Mouse (Mus musculus): Measurements from ENCODE around the gene Tnks1bp1. TPM values are rescaled to one million over a fixed set of nuclear protein-coding genes. Genes with fewer than 3 reads are reported as not detected.

The Tnks1bp1 gene
- polyA plus RNA-seq, 1 experiment from 2014 or later = 33.7 TPM

GRCm38 (mm10) chr2:85068626-85069025 lies 20.8 kb downstream of the Tnks1bp1 start:
- no peak overlapping the region for H3K27ac ChIP-seq (replicated peaks)
- no peaks in the 10 kb centered on the region for H3K27me3 ChIP-seq (ENCODE audit: low read depth, poor library complexity, severe bottlenecking)
- no peak for DNase-seq (ENCODE audit: low spot score)
- H3K36me3 ChIP-seq = peaks cover 66% of the 10 kb centered on the region
- no peaks in the 10 kb centered on the region for H3K4me1 ChIP-seq
- 93% methylated on average over 2 of the region's 2 CpGs for WGBS
- H3K4me3 ChIP-seq = no peak overlapping the region
- H3K9me3 ChIP-seq (replicated peaks) = no peaks in the 10 kb centered on the region

GRCm38 (mm10) chr2:85070086-85070485 lies 22.3 kb downstream of the Tnks1bp1 start:
- 76% methylated on average over 15 of the region's 15 CpGs for WGBS
- Histone ChIP-seq H3K27me3 (ENCODE audit: low read depth, poor library complexity, severe bottlenecking) (no peaks in the 10 kb centered on the region), H3K27ac (replicated peaks) (no peak overlapping the region)

GRCm38 (mm10) chr2:85071921-85072320 lies 24.1 kb downstream of the Tnks1bp1 start:
- Histone ChIP-seq H3K27me3 (ENCODE audit: low read depth, poor library complexity, severe bottlenecking) (no peaks in the 10 kb centered on the region), H3K4me1 (no peaks in the 10 kb centered on the region), H3K4me3 (no peak overlapping the region), H3K27ac (replicated peaks) (no peak overlapping the region), H3K9me3 (replicated peaks) (no peaks in the 10 kb centered on the region), H3K36me3 (peaks cover 51% of the 10 kb centered on the region)
- no peak for DNase-seq (ENCODE audit: low spot score)
- 89% methylated on average over 5 of the region's 5 CpGs for WGBS

More at GRCm38 (mm10) chr2:85070086-85070485, 22.3 kb downstream of the Tnks1bp1 start:
- H3K4me1 ChIP-seq = no peaks in the 10 kb centered on the region
- DNase-seq (ENCODE audit: low spot score) = no peak
- no peak overlapping the region for H3K4me3 ChIP-seq
- H3K36me3 ChIP-seq = peaks cover 64% of the 10 kb centered on the region
- no peaks in the 10 kb centered on the region for H3K9me3 ChIP-seq (replicated peaks)

GRCm38 (mm10) chr2:85073751-85074150 lies 25.9 kb downstream of the Tnks1bp1 start:
- Histone ChIP-seq H3K4me3 (no peak overlapping the region), H3K27me3 (ENCODE audit: low read depth, poor library complexity, severe bottlenecking) (no peaks in the 10 kb centered on the region), H3K27ac (replicated peaks) (no peak overlapping the region), H3K36me3 (peaks cover 51% of the 10 kb centered on the region), H3K9me3 (replicated peaks) (no peaks in the 10 kb centered on the region), H3K4me1 (no peaks in the 10 kb centered on the region)
- 89% methylated on average over 5 of the region's 5 CpGs for WGBS
- DNase-seq (ENCODE audit: low spot score) = no peak

GRCm38 (mm10) chr2:85088716-85089646 lies 41.2 kb downstream of the Tnks1bp1 start:
- Histone ChIP-seq H3K36me3 (no peaks in the 10 kb centered on the region), H3K4me1 (peaks cover 9% of the 10 kb centered on the region), H3K27ac (replicated peaks) (no peak overlapping the region), H3K27me3 (ENCODE audit: low read depth, poor library complexity, severe bottlenecking) (no peaks in the 10 kb centered on the region), H3K9me3 (replicated peaks) (no peaks in the 10 kb centered on the region), H3K4me3 (no peak overlapping the region)
- 63% methylated on average over 11 of the region's 11 CpGs for WGBS
- no peak for DNase-seq (ENCODE audit: low spot score)

- no peaks in the 10 kb centered on the region for H3K9me3 ChIP-seq (replicated peaks)
- 90% methylated on average over 4 of the region's 4 CpGs for WGBS
- no peak overlapping the region for H3K27ac ChIP-seq (replicated peaks)
- H3K36me3 ChIP-seq = no peaks in the 10 kb centered on the region
- DNase-seq (ENCODE audit: low spot score) = no peak
- no peak overlapping the region for H3K4me3 ChIP-seq
- H3K27me3 ChIP-seq (ENCODE audit: low read depth, poor library complexity, severe bottlenecking) = no peaks in the 10 kb centered on the region
- H3K4me1 ChIP-seq = peaks cover 17% of the 10 kb centered on the region
Measured at GRCm38 (mm10) chr2:85091325-85091724, 43.5 kb downstream of the Tnks1bp1 start.

GRCm38 (mm10) chr2:85093376-85093775 lies 45.6 kb downstream of the Tnks1bp1 start:
- no peak for DNase-seq (ENCODE audit: low spot score)
- Histone ChIP-seq H3K27ac (replicated peaks) (no peak overlapping the region), H3K9me3 (replicated peaks) (no peaks in the 10 kb centered on the region), H3K4me1 (peaks cover 17% of the 10 kb centered on the region), H3K27me3 (ENCODE audit: low read depth, poor library complexity, severe bottlenecking) (no peaks in the 10 kb centered on the region), H3K36me3 (no peaks in the 10 kb centered on the region), H3K4me3 (no peak overlapping the region)
- 85% methylated on average over 1 of the region's 1 CpGs for WGBS

GRCm38 (mm10) chr2:85095906-85096305 lies 48.1 kb downstream of the Tnks1bp1 start:
- Histone ChIP-seq H3K4me1 (peaks cover 8% of the 10 kb centered on the region; the same call in 1 of the 2 replicates), H3K27ac (replicated peaks) (peak overlapping the region; percentile 63; the same call in 1 of the 2 replicates), H3K4me3 (no peak overlapping the region), H3K27me3 (ENCODE audit: low read depth, poor library complexity, severe bottlenecking) (no peaks in the 10 kb centered on the region), H3K9me3 (replicated peaks) (no peaks in the 10 kb centered on the region), H3K36me3 (no peaks in the 10 kb centered on the region)
- 48% methylated on average over 5 of the region's 5 CpGs for WGBS
- DNase-seq (ENCODE audit: low spot score) = peak; percentile 28

GRCm38 (mm10) chr2:85098014-85098413 lies 50.2 kb downstream of the Tnks1bp1 start:
- no peak for DNase-seq (ENCODE audit: low spot score)
- H3K4me3 ChIP-seq = no peak overlapping the region

GRCm38 (mm10) chr2:85098824-85099511 lies 51.1 kb downstream of the Tnks1bp1 start:
- 81% methylated on average over 7 of the region's 7 CpGs for WGBS

More at GRCm38 (mm10) chr2:85098014-85098413, 50.2 kb downstream of the Tnks1bp1 start:
- no peaks in the 10 kb centered on the region for H3K27me3 ChIP-seq (ENCODE audit: low read depth, poor library complexity, severe bottlenecking)
- H3K36me3 ChIP-seq = no peaks in the 10 kb centered on the region
- peaks cover 8% of the 10 kb centered on the region; the same call in 1 of the 2 replicates for H3K4me1 ChIP-seq
- no peaks in the 10 kb centered on the region for H3K9me3 ChIP-seq (replicated peaks)
- no peak overlapping the region for H3K27ac ChIP-seq (replicated peaks)
- 84% methylated on average over 2 of the region's 2 CpGs for WGBS

GRCm38 (mm10) chr2:85103201-85103600 lies 55.4 kb downstream of the Tnks1bp1 start:
- Histone ChIP-seq H3K9me3 (replicated peaks) (no peaks in the 10 kb centered on the region), H3K36me3 (no peaks in the 10 kb centered on the region), H3K4me1 (no peaks in the 10 kb centered on the region), H3K27ac (replicated peaks) (no peak overlapping the region), H3K4me3 (no peak overlapping the region), H3K27me3 (ENCODE audit: low read depth, poor library complexity, severe bottlenecking) (no peaks in the 10 kb centered on the region)
- no peak for DNase-seq (ENCODE audit: low spot score)
- 83% methylated on average over 8 of the region's 8 CpGs for WGBS

More at GRCm38 (mm10) chr2:85098824-85099511, 51.1 kb downstream of the Tnks1bp1 start:
- H3K36me3 ChIP-seq = no peaks in the 10 kb centered on the region
- peaks cover 8% of the 10 kb centered on the region; the same call in 1 of the 2 replicates for H3K4me1 ChIP-seq
- no peak overlapping the region for H3K27ac ChIP-seq (replicated peaks)
- no peaks in the 10 kb centered on the region for H3K27me3 ChIP-seq (ENCODE audit: low read depth, poor library complexity, severe bottlenecking)
- no peaks in the 10 kb centered on the region for H3K9me3 ChIP-seq (replicated peaks)
- DNase-seq (ENCODE audit: low spot score) = no peak
- no peak overlapping the region for H3K4me3 ChIP-seq

GRCm38 (mm10) chr2:85105426-85106013 lies 57.7 kb downstream of the Tnks1bp1 start:
- DNase-seq (ENCODE audit: low spot score) = no peak
- Histone ChIP-seq H3K27ac (replicated peaks) (no peak overlapping the region), H3K4me3 (no peak overlapping the region), H3K36me3 (no peaks in the 10 kb centered on the region), H3K9me3 (replicated peaks) (no peaks in the 10 kb centered on the region), H3K4me1 (no peaks in the 10 kb centered on the region), H3K27me3 (ENCODE audit: low read depth, poor library complexity, severe bottlenecking) (no peaks in the 10 kb centered on the region)
- WGBS = 87% methylated on average over 11 of the region's 11 CpGs
